Mouse (Mus musculus) testis, adult 2 months (tissue): ENCODE data around the gene Gm26620.

ENCODE experiments used
- CTCF ChIP-seq: fragments of 200-500 bp; IDR thresholded peaks from 2 replicates; pipeline ENCODE4 v1.5.1; 2012; ENCODE audit warnings: low read depth, mild to moderate bottlenecking, inconsistent platforms, low read length, moderate library complexity; ENCODE audit not compliant: control insufficient read depth, insufficient read depth, insufficient replicate concordance
- POLR2A ChIP-seq: fragments of 200-500 bp; IDR thresholded peaks from 2 replicates; pipeline ENCODE4 v1.6.1; 2012; ENCODE audit warnings: low read depth, mild to moderate bottlenecking, inconsistent platforms, low read length, moderate library complexity; ENCODE audit not compliant: control insufficient read depth

DNA sequence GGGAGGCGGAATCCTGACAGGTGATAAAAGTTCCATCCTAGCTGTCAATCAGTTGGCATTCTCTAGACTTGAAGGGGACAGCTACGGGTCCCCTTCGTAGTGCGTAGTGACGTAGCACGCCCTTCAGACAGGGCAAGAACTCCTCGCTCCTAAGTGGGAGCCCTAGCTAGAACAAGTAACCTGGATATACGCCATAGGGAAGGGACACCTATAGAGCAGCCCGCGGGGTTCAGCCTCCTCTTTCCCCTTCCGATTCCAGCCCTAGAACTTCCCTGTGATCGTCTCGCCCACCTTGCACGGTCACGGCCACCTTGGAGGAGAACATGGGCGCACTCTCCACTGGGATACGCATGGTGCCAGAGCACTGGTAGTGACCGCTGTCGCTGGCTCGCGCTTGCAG is 23.5 kb downstream of the Gm26620 start:
- TF ChIP-seq CTCF: no peak
- no peak for TF ChIP-seq POLR2A
